Mouse (Mus musculus) E14TG2a.4 (cell line): ENCODE measurements around the gene Traf3ip2.

Source experiments
- H3K27me3 ChIP-seq: 2 replicates; pipeline ENCODE4 v1.6.1; 2014; ENCODE audit warnings: low read length, control low read depth; ENCODE audit not compliant: insufficient read depth
- H3K36me3 ChIP-seq: 2 replicates; pipeline ENCODE4 v1.6.1; 2014; ENCODE audit warnings: low read length, control low read depth; ENCODE audit not compliant: insufficient read depth
- H3K4me1 ChIP-seq: replicated peaks from 2 replicates; pipeline ENCODE4 v1.6.1; 2014; ENCODE audit warnings: low read depth, low read length, control low read depth
- H3K4me3 ChIP-seq: replicated peaks from 2 replicates; pipeline ENCODE4 v1.5.1; 2014; ENCODE audit warnings: mild to moderate bottlenecking, low read length
- H3K9me3 ChIP-seq: 2 replicates; pipeline ENCODE4 v1.6.1; 2014; ENCODE audit warnings: low read length, control low read depth
- CTCF ChIP-seq: conservative IDR thresholded peaks from 2 replicates; pipeline ENCODE4 v1.5.1; 2014; ENCODE audit warnings: low read length
- NANOG ChIP-seq: IDR thresholded peaks from 2 replicates; pipeline ENCODE4 v1.6.1; 2014; ENCODE audit warnings: borderline replicate concordance, low read length, mixed read lengths
- POU5F1 ChIP-seq: IDR thresholded peaks from 2 replicates; pipeline ENCODE4 v1.6.1; 2014; ENCODE audit warnings: low read length, borderline replicate concordance

The Traf3ip2 gene

DNA sequence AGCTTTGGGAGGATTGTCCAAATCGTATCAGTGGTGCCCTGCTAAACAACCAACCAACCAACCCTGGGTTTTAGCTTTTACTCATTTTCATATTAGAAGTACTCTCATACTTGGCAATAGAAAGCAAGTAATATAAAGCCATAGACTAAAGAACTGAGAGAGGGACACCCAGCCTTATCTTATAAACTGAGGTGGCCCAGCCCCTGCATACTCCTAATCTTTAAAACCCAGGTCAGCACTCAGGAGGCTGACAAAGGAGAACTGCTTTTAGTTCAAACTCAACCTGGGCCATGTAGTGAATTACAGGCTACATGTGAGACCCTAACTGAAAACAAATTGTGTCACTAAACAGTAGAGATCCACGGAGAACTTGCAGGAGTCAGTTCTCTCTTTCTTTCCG lies 36.8 kb downstream of the Traf3ip2 start:
- H3K4me3 ChIP-seq, result no peak overlapping the region
- peaks cover 38% of the 10 kb centered on the region for H3K4me1 ChIP-seq
- H3K9me3 ChIP-seq, result no peaks in the 10 kb centered on the region
- H3K36me3 ChIP-seq, result peaks cover 56% of the 10 kb centered on the region
- H3K27me3 ChIP-seq, result no peaks in the 10 kb centered on the region
- TF ChIP-seq NANOG (no peak), CTCF (no peak), POU5F1 (no peak)

- Histone ChIP-seq H3K4me3 (no peak overlapping the region), H3K27me3 (no peaks in the 10 kb centered on the region), H3K4me1 (peaks cover 38% of the 10 kb centered on the region), H3K36me3 (peaks cover 57% of the 10 kb centered on the region), H3K9me3 (no peaks in the 10 kb centered on the region)
- TF ChIP-seq NANOG (peak; percentile 27; the same call in 1 of the 2 replicates), POU5F1 (no peak; the same call in 1 of the 2 replicates)
These were observed 37.6 kb downstream of the Traf3ip2 start for GRCm38 (mm10) chr10:39650316-39650715.

GRCm38 (mm10) chr10:39654001-39654416 lies 41.3 kb downstream of the Traf3ip2 start:
- H3K9me3 ChIP-seq, result no peaks in the 10 kb centered on the region
- peaks cover 36% of the 10 kb centered on the region for H3K4me1 ChIP-seq
- H3K36me3 ChIP-seq, result peaks cover 27% of the 10 kb centered on the region
- H3K4me3 ChIP-seq, result no peak overlapping the region
- TF ChIP-seq CTCF (no peak), POU5F1 (no peak), NANOG (no peak)
- no peaks in the 10 kb centered on the region for H3K27me3 ChIP-seq

DNA sequence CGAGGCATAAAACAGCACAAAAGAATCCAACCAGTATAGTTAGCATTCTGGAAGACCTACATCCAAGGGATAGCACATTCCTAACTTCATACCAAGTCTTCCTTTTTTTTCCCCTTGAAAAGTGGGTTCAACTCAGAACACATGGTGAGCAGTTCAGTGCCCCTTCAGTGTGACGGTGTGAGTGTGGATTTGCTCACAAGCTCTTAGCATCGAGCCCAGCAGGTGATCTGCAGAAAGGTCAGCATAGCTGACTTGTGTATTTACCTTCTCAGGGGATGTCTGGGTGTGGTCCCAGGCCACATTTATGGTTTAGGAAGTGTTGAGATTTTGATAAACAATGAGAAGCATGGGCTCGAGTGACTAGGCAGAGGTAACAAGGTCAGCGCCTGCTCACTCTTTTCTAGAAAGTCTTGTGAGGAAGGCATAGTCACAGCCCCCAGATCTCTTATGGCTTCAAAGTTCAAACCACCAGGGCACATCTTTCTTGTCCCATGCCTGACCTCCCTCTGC lies 46.2 kb downstream of the Traf3ip2 start:
- Histone ChIP-seq H3K9me3 (no peaks in the 10 kb centered on the region), H3K36me3 (peaks cover 6% of the 10 kb centered on the region), H3K4me3 (no peak overlapping the region), H3K4me1 (peaks cover 32% of the 10 kb centered on the region), H3K27me3 (no peaks in the 10 kb centered on the region)
- TF ChIP-seq POU5F1, result no peak
- no peak for TF ChIP-seq NANOG
- no peak for TF ChIP-seq CTCF

DNA sequence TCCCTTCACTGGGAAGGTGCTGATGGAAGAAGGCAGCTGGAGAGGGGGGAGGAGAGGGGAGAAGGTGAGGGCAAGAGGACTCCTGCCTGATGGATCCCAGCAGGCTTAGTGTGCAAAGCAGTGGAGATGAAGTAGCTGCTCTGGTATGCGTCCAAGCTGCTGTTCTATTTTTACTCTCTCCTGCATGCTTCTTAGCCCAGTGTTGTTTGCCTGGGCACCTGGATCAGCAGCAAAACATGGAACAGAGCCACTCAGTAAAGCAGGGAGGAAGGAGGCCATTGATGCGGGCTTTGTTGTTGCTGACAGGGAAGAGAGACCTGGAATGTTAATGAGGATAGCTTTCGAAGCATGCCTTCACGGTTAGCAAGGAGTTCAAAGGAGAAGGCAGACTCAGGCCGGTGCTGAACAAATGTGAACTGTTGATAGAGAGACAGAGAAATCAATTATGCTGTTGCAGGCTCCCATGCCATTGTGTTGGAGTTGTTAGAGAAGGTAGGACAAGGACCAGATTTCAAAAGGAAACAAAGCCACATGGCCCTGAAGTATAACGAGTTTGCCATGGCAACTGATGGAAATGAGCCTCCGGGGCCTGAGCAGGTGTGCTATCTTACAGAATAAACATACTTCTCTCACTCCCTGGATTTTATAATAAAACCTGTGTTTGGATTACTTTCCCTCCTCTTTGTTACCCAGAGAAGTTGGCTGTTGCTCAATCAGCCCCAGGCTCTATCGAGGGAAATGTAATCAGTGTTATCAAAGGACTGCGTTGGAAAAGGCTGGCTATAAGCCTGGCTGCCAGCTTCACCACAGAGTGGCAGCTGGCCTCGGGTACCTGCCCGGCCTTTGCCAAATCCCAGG lies 46.9 kb downstream of the Traf3ip2 start:
- TF ChIP-seq NANOG (no peak), CTCF (no peak), POU5F1 (no peak)
- Histone ChIP-seq H3K4me1 (peaks cover 29% of the 10 kb centered on the region), H3K9me3 (no peaks in the 10 kb centered on the region), H3K4me3 (no peak overlapping the region), H3K27me3 (no peaks in the 10 kb centered on the region), H3K36me3 (no peaks in the 10 kb centered on the region)

GRCm38 (mm10) chr10:39660269-39660655 lies 47.5 kb downstream of the Traf3ip2 start:
- Histone ChIP-seq H3K4me1 (peaks cover 29% of the 10 kb centered on the region), H3K4me3 (no peak overlapping the region), H3K36me3 (no peaks in the 10 kb centered on the region), H3K27me3 (no peaks in the 10 kb centered on the region), H3K9me3 (no peaks in the 10 kb centered on the region)
- TF ChIP-seq POU5F1, result no peak
- no peak for TF ChIP-seq CTCF
- no peak for TF ChIP-seq NANOG

DNA sequence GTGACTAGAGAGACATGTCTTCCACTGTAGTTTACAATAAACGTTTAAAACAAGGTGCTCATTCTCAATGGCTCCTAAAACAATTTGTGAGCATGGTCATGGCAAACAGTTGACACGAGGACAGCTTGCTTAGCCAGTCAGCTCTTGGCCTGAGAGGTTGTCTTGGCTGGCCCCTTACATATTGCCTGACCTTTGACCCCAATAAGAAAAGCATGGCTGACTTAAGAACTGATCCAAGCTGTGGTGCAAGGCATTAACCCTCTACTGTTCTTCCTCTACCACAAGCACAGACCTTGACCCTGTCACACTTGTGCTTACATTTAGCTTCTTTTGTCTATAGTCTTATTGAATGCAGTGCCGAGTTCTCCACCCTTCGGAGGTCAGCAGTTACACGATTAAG lies 48.0 kb downstream of the Traf3ip2 start:
- H3K27me3 ChIP-seq, result no peaks in the 10 kb centered on the region
- H3K9me3 ChIP-seq, result no peaks in the 10 kb centered on the region
- TF ChIP-seq CTCF, result no peak
- H3K36me3 ChIP-seq, result no peaks in the 10 kb centered on the region
- no peak overlapping the region for H3K4me3 ChIP-seq
- peaks cover 29% of the 10 kb centered on the region for H3K4me1 ChIP-seq

DNA sequence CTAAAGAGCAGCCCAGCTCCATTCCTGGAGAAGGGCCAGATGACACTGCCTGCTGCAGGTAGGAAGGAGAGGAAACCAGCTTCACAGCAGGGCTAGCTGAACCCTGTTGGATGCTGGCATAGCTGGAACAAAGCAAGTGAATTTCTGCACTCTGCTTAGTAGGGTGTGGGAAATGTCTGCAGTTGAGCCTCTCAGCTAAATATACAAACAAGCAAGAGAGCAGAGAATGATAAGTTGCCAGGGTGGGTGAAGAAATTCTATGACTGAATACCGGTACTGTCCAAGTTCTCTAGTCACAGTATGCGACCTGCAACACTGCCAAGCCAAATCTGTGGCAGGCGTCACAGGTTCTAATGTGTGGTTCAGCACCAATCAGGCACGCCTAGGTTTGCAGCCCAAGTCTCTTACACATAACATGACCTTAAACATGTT lies 52.4 kb downstream of the Traf3ip2 start:
- Histone ChIP-seq H3K9me3 (no peaks in the 10 kb centered on the region), H3K4me3 (no peak overlapping the region), H3K4me1 (peaks cover 8% of the 10 kb centered on the region), H3K27me3 (no peaks in the 10 kb centered on the region), H3K36me3 (no peaks in the 10 kb centered on the region)
- TF ChIP-seq CTCF (no peak), POU5F1 (no peak), NANOG (no peak)

- Histone ChIP-seq H3K9me3 (no peaks in the 10 kb centered on the region), H3K36me3 (no peaks in the 10 kb centered on the region), H3K4me3 (no peak overlapping the region), H3K4me1 (no peaks in the 10 kb centered on the region; the same call in 1 of the 2 replicates), H3K27me3 (no peaks in the 10 kb centered on the region)
- TF ChIP-seq POU5F1 (no peak), NANOG (no peak), CTCF (no peak)
These were observed 53.3 kb downstream of the Traf3ip2 start for GRCm38 (mm10) chr10:39666027-39666426.
